In genomic region chr3:103971157-103971556, GRCm38 (mm10) we compare ENCODE assay signal across 26 mouse cellular contexts.
"Had no signal": no experiment of that assay in that cellular context is flagged by ENCODE, and none has a peak within 500 bp of the region (broad histone marks: within the 10 kb centered on the region; RNA-seq: fewer than 3 reads in every experiment).

No protein-coding gene starts in this region.

- H3K4me3 ChIP-seq: embryonic facial prominence, embryonic 10.5 days; embryonic facial prominence, embryonic 12.5 days; embryonic facial prominence, embryonic 13.5 days; embryonic facial prominence, embryonic 15.5 days; erythroblast, embryonic 14.5 days; forebrain, embryonic 10.5 days; forebrain, embryonic 12.5 days; forebrain, embryonic 13.5 days; forebrain, embryonic 15.5 days; gastrocnemius, adult 2 months; heart, adult 2 months had no signal

- DNase-seq: cerebellum, adult 8-10 months; cerebellum, adult 9-10 months; cerebellum, adult 9-11 months; cerebellum, postnatal 10 days; cerebellum, postnatal 14 days; cerebellum, postnatal 25 days; cerebellum, postnatal 36 days; embryo, embryonic 11 days; forebrain, postnatal 0 days; gastrocnemius, adult 2 months; gastrocnemius, postnatal 10 days; gastrocnemius, postnatal 14 days; gastrocnemius, postnatal 25 days; gastrocnemius, postnatal 36 days; heart, adult 11 months; heart, adult 18-20 months; heart, adult 2 months had no signal

- H3K27ac ChIP-seq: embryonic facial prominence, embryonic 10.5 days; embryonic facial prominence, embryonic 12.5 days; embryonic facial prominence, embryonic 13.5 days; embryonic facial prominence, embryonic 15.5 days; forebrain, embryonic 10.5 days; forebrain, embryonic 12.5 days; forebrain, embryonic 13.5 days; forebrain, embryonic 15.5 days; gastrocnemius, adult 2 months; heart, adult 2 months had no signal
